Comparison of ENCODE assay signal across 8 mouse cellular contexts in the genomic region with DNA sequence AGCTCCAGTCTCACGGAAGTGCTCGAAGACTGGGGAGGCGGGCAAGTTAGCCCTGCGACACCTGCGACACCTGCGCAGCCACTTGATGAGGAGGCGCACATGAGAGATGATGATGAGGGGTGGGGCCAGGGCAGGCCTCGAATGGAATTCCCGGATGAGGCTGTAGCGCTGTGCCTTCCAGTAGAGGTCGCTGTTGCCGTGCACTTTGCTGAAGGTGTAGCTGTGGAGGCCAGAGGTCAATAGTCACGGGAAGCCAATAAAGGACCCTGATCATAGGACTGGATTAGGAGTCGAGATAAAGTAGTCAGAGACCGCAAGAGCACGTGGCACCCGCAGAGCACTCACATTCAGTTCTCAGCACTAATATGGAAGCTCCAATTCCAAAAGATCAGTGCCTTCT. TPM values are rescaled to one million over a fixed set of nuclear protein-coding genes. Genes with fewer than 3 reads are reported as not detected.
A peak's percentile ranks its signal among the peaks of the same experiment; 100 is the strongest.
DNase-seq lines count a peak whose midpoint lies in the region; ATAC-seq and TF ChIP-seq lines count a peak whose summit lies in the region.

No protein-coding gene starts in this region.

- H3K4me1 ChIP-seq in MEL (ENCODE audit: control insufficient read depth in 1 of 2, insufficient read depth in 2 of 2, low read length in 2 of 2) = peaks cover 0 to 7% of the 10 kb centered on the region in 2 experiments; a peak in 2 of 4 replicates
- peaks cover 29% of the 10 kb centered on the region for H3K4me1 ChIP-seq in hindbrain, embryonic 10.5 days (replicated peaks)
- H3K4me1 ChIP-seq in lung, adult 2 months (ENCODE audit: control insufficient read depth, insufficient read depth, low read length) = no peaks in the 10 kb centered on the region
- H3K4me1 ChIP-seq in neural tube, embryonic 15.5 days = peaks cover 29% of the 10 kb centered on the region

- H3K36me3 ChIP-seq in MEL (ENCODE audit: control insufficient read depth in 1 of 2, insufficient read depth in 2 of 2, low read length in 2 of 2) = peaks cover 0 to 3% of the 10 kb centered on the region in 2 experiments; a peak in 1 of 4 replicates
- H3K36me3 ChIP-seq in hindbrain, embryonic 10.5 days = no peaks in the 10 kb centered on the region
- H3K36me3 ChIP-seq in neural tube, embryonic 15.5 days = no peaks in the 10 kb centered on the region

- no peaks in the 10 kb centered on the region for H3K79me2 ChIP-seq in MEL (ENCODE audit: control insufficient read depth, insufficient read depth, low read length, poor library complexity)

- peak overlapping the region in 1 of 2 experiments; percentile 19; a peak in 1 of 4 replicates for H3K4me3 ChIP-seq in MEL (ENCODE audit: control insufficient read depth in 1 of 2, insufficient read depth in 1 of 2, low read depth in 2 of 2, low read length in 2 of 2)
- H3K4me3 ChIP-seq in hindbrain, embryonic 10.5 days = peak overlapping the region; percentile 49
- no peak overlapping the region for H3K4me3 ChIP-seq in lung, adult 2 months (replicated peaks; ENCODE audit: extremely low read depth, low read depth, low read length)
- H3K4me3 ChIP-seq in neural tube, embryonic 15.5 days (replicated peaks) = peak overlapping the region; percentile 25

- peak; percentile 84 for TF ChIP-seq RAD21 in MEL (IDR thresholded peaks at IDR 0.05; ENCODE audit: low read depth, low read length)

- DNase-seq in MEL (ENCODE audit: low read depth, low spot score) = peak; percentile 86
- peak; percentile 73 for DNase-seq in brain, embryonic 14.5 days (ENCODE audit: low read depth)
- DNase-seq in hindbrain, embryonic 10.5 days (ENCODE audit: low spot score) = peak; percentile 81
- peak; percentile 62 for DNase-seq in layer of hippocampus, adult 9-10 months (ENCODE audit: low spot score)
- peak; percentile 68 for DNase-seq in lung, adult 2 months
- DNase-seq in thymus, postnatal 25 days = peak; percentile 43

- ATAC-seq in erythroid progenitor cell, adult 5-6 weeks (replicated peaks; ENCODE audit: low FRiP score, poor library complexity, severe bottlenecking) = 0 out of 2 replicates have a peak, but pooled peaks have one; percentile 23
- peak; percentile 43; the same call in 1 of the 2 replicates for ATAC-seq in neural tube, embryonic 15.5 days (ENCODE audit: low FRiP score)

- peak overlapping the region; percentile 46 for H3K9ac ChIP-seq in MEL (ENCODE audit: control insufficient read depth, low read depth, low read length, poor library complexity, severe bottlenecking)
- 0 out of 2 replicates have a peak overlapping the region, but pooled peaks have one; percentile 10 for H3K9ac ChIP-seq in neural tube, embryonic 15.5 days (replicated peaks)

- H3K9me3 ChIP-seq in MEL (replicated peaks; ENCODE audit: insufficient read depth, low read length) = no peaks in the 10 kb centered on the region
- H3K9me3 ChIP-seq in hindbrain, embryonic 10.5 days = no peaks in the 10 kb centered on the region
- H3K9me3 ChIP-seq in neural tube, embryonic 15.5 days (replicated peaks) = no peaks in the 10 kb centered on the region

- no peaks in the 10 kb centered on the region for H3K27me3 ChIP-seq in MEL (ENCODE audit: control insufficient read depth in 1 of 2, insufficient read depth in 2 of 2, low read length in 2 of 2)
- H3K27me3 ChIP-seq in hindbrain, embryonic 10.5 days (ENCODE audit: insufficient read depth, poor library complexity, severe bottlenecking) = peaks cover 5% of the 10 kb centered on the region; the same call in 1 of the 2 replicates
- no peaks in the 10 kb centered on the region for H3K27me3 ChIP-seq in neural tube, embryonic 15.5 days (replicated peaks)

- 0 out of 4 replicates have a peak, but pooled peaks of 1 of the 2 experiments have one; percentile 25 for TF ChIP-seq POLR2A in MEL (IDR thresholded peaks at IDR 0.05; ENCODE audit: control insufficient read depth in 1 of 2, insufficient read depth in 1 of 2, low read depth in 1 of 2, low read length in 2 of 2, poor library complexity in 1 of 2)
- no peak for TF ChIP-seq POLR2A in brain, embryonic 14.5 days (IDR thresholded peaks at IDR 0.05; ENCODE audit: borderline replicate concordance, extremely low read depth, insufficient read depth, insufficient read length, poor library complexity, severe bottlenecking)
- TF ChIP-seq POLR2A in lung, adult 2 months (IDR thresholded peaks at IDR 0.05; ENCODE audit: borderline replicate concordance, extremely low read depth, low read depth, low read length) = no peak

- TF ChIP-seq EP300 in MEL (IDR thresholded peaks at IDR 0.05; ENCODE audit: low read depth in 1 of 2, low read length in 2 of 2) = no peak

- peak; percentile 94 to 98 (median 96) for TF ChIP-seq CTCF in MEL (IDR thresholded peaks at IDR 0.05 in 2 of 3, conservative IDR thresholded peaks at IDR 0.05 in 1 of 3; ENCODE audit: control insufficient read depth in 1 of 3, insufficient read depth in 1 of 3, low read depth in 2 of 3, low read length in 3 of 3, poor library complexity in 1 of 3, severe bottlenecking in 1 of 3)
- TF ChIP-seq CTCF in brain, embryonic 14.5 days (IDR thresholded peaks at IDR 0.05; ENCODE audit: borderline replicate concordance, extremely low read depth, insufficient read depth, insufficient read length) = peak; percentile 76
- peak; percentile 77 for TF ChIP-seq CTCF in lung, adult 2 months (IDR thresholded peaks at IDR 0.05; ENCODE audit: insufficient read depth, low read length)

- peak overlapping the region; percentile 53 for H3K4me2 ChIP-seq in neural tube, embryonic 15.5 days

- no peak overlapping the region for H3K27ac ChIP-seq in MEL (ENCODE audit: control insufficient read depth, low read depth, low read length)
- H3K27ac ChIP-seq in hindbrain, embryonic 10.5 days = peak overlapping the region; percentile 76
- H3K27ac ChIP-seq in neural tube, embryonic 15.5 days (replicated peaks) = no peak overlapping the region

- WGBS in hindbrain, embryonic 10.5 days = 4% methylated on average over 17 of the region's 17 CpGs
- WGBS in lung, adult 2 months = 23% methylated on average over 17 of the region's 17 CpGs
- WGBS in neural tube, embryonic 15.5 days = 3% methylated on average over 17 of the region's 17 CpGs

TF ChIP-seq in MEL, 35 proteins besides CTCF, POLR2A, EP300 and RAD21 (continues in another document):
- TF ChIP-seq GABPA (IDR thresholded peaks at IDR 0.05; ENCODE audit: low read depth, low read length) (no peak), GATA1 (IDR thresholded peaks at IDR 0.05; ENCODE audit: low read depth, low read length) (0 out of 2 replicates have a peak, but pooled peaks have one; percentile 33), ZMIZ1 (IDR thresholded peaks at IDR 0.05; ENCODE audit: low read depth, low read length) (no peak), TAL1 (IDR thresholded peaks at IDR 0.05; ENCODE audit: low read length) (no peak), MAZ (IDR thresholded peaks at IDR 0.05; ENCODE audit: low read depth, low read length) (peak; percentile 52; the same call in 1 of the 2 replicates), USF1 (IDR thresholded peaks at IDR 0.05; ENCODE audit: low read depth, low read length) (peak; percentile 67), BHLHE40 (IDR thresholded peaks at IDR 0.05; ENCODE audit: borderline replicate concordance, low read depth, low read length) (peak; percentile 91; the same call in 1 of the 2 replicates), NELFE (IDR thresholded peaks at IDR 0.05; ENCODE audit: low read depth, low read length) (0 out of 2 replicates have a peak, but pooled peaks have one; percentile 40), JUND (IDR thresholded peaks at IDR 0.05; ENCODE audit: low read depth, low read length) (no peak), MEF2A (IDR thresholded peaks at IDR 0.05; ENCODE audit: extremely low read depth, insufficient replicate concordance, low read depth, low read length, poor library complexity, severe bottlenecking) (no peak), E2F4 (IDR thresholded peaks at IDR 0.05; ENCODE audit: borderline replicate concordance, low read depth, low read length) (no peak), UBTF (IDR thresholded peaks at IDR 0.05; ENCODE audit: borderline replicate concordance, insufficient read depth, low read depth, low read length) (no peak)

RNA-seq across cellular contexts. Expression of gene Slc6a21, which starts 28.0 kb away (rescaled TPM):
- not detected in 2 replicates for total RNA-seq in MEL (2012; rRNA removed)
- not detected for polyA plus RNA-seq in MEL (2012; ENCODE audit: insufficient read depth in 1 of 2, insufficient read length in 2 of 2, low read depth in 1 of 2, low replicate concordance in 2 of 2, missing spikeins in 1 of 2)
- 0.11 TPM in 1 of 2 replicates, not detected in the other for polyA plus RNA-seq in brain, embryonic 14.5 days (2012; rRNA removed)
- not detected in 2 replicates for total RNA-seq in erythroid progenitor cell, adult 5-6 weeks (2015; ENCODE audit: low replicate concordance)
- total RNA-seq in erythroid progenitor cell, adult 5-6 weeks (2017; ENCODE audit: low replicate concordance) = not detected in 2 replicates
- polyA plus RNA-seq in hindbrain, embryonic 10.5 days (2016; fragmentation: Nextera tagmentation; extraction: Ambion mirVana) = not detected in 2 replicates
- not detected in 2 replicates for polyA plus RNA-seq in lung, adult 2 months (2012; rRNA removed)
- not detected in 2 replicates for polyA plus RNA-seq in neural tube, embryonic 15.5 days (2015; fragmentation: Nextera tagmentation; extraction: Ambion mirVana)

RNA-seq across cellular contexts. Expression of gene Trpm4, which starts 28.3 kb away (rescaled TPM):
- total RNA-seq in MEL (2012; rRNA removed) = 4.5 and 4.8 TPM in 2 replicates
- 1 to 10 TPM in 1 of 2 experiments, not detected in 1; 6.9 TPM for polyA plus RNA-seq in MEL (2012; ENCODE audit: insufficient read depth in 1 of 2, insufficient read length in 2 of 2, low read depth in 1 of 2, low replicate concordance in 2 of 2, missing spikeins in 1 of 2)
- polyA plus RNA-seq in brain, embryonic 14.5 days (2012; rRNA removed) = 19.0 and 20.3 TPM in 2 replicates
- not detected in 2 replicates for total RNA-seq in erythroid progenitor cell, adult 5-6 weeks (2015; ENCODE audit: low replicate concordance)
- not detected in 2 replicates for total RNA-seq in erythroid progenitor cell, adult 5-6 weeks (2017; ENCODE audit: low replicate concordance)
- 10.5 and 12.5 TPM in 2 replicates for polyA plus RNA-seq in hindbrain, embryonic 10.5 days (2016; fragmentation: Nextera tagmentation; extraction: Ambion mirVana)
- polyA plus RNA-seq in lung, adult 2 months (2012; rRNA removed) = 41.8 and 44.8 TPM in 2 replicates
- 9.4 and 12.0 TPM in 2 replicates for polyA plus RNA-seq in neural tube, embryonic 15.5 days (2015; fragmentation: Nextera tagmentation; extraction: Ambion mirVana)

RNA-seq across cellular contexts. Expression of gene Hrc, which starts 29.8 kb away (rescaled TPM):
- not detected in 2 replicates for total RNA-seq in MEL (2012; rRNA removed)
- polyA plus RNA-seq in MEL (2012; ENCODE audit: insufficient read depth in 1 of 2, insufficient read length in 2 of 2, low read depth in 1 of 2, low replicate concordance in 2 of 2, missing spikeins in 1 of 2) = under 1 TPM in 1 of 2 experiments, not detected in 1; 0.22 TPM
- 0.48 and 1.3 TPM in 2 replicates for polyA plus RNA-seq in brain, embryonic 14.5 days (2012; rRNA removed)
- not detected in 2 replicates for total RNA-seq in erythroid progenitor cell, adult 5-6 weeks (2015; ENCODE audit: low replicate concordance)
- total RNA-seq in erythroid progenitor cell, adult 5-6 weeks (2017; ENCODE audit: low replicate concordance) = not detected in 2 replicates
- polyA plus RNA-seq in hindbrain, embryonic 10.5 days (2016; fragmentation: Nextera tagmentation; extraction: Ambion mirVana) = 0.36 and 0.42 TPM in 2 replicates
- 2.4 and 10.0 TPM in 2 replicates for polyA plus RNA-seq in lung, adult 2 months (2012; rRNA removed)
- polyA plus RNA-seq in neural tube, embryonic 15.5 days (2015; fragmentation: Nextera tagmentation; extraction: Ambion mirVana) = 0.75 and 0.79 TPM in 2 replicates
